Mouse (Mus musculus) kidney, adult 9 months (tissue): ENCODE measurements around the gene Pnp2.
"Not testable (repeated sequence)": the region's sequence is repeated elsewhere in the genome, so short reads cannot be mapped to it uniquely, and the experiment has no call there.

Experiments
- DNase-seq: peaks from one replicate; pipeline ENCODE4 v3.0.0; 2022

Pnp2 gene

DNA sequence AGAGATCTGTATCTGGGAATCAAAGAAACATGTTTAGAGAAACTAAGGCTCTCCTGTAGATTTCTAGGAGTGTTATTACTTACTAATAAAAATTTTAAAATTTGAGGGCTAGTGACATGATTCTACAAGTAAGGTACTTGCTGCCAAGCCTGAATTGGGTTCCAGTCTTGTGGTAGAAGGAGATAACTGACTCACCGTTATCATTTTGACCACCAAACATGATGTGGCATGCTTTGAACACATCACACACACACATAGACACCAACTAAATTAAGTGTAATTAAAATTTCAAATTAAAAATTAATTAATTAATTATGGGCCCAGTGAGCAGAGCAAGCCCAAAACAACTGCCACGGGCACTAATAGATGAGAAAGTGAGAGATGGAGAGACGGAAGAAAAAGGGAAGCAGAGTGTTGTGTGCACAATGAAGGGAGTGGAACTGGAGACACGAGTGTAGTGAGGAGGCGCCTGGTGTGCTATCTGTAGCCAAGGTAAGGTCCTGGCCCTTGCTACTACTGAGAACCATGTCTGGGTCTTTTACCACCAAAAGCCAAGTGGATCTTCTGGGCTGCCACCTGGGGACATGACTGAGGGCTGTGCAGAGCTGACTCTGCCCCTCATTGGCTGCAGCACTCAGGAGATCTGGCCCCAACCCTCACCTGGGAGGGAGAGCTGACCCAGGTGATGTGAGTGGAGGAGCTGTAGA is 2.6 kb downstream of the Pnp2 start:
- not testable (repeated sequence) for DNase-seq

- no peak for DNase-seq
Observed at GRCm38 (mm10) chr14:50968216-50968980, 12.6 kb downstream of the Pnp2 start.

GRCm38 (mm10) chr14:50969041-50969440 is 13.2 kb downstream of the Pnp2 start:
- DNase-seq = no peak

GRCm38 (mm10) chr14:50969558-50970544 is 14.1 kb downstream of the Pnp2 start:
- DNase-seq = no peak

GRCm38 (mm10) chr14:50970822-50971221 is 15.0 kb downstream of the Pnp2 start:
- DNase-seq = no peak

GRCm38 (mm10) chr14:50973054-50973453 is 17.3 kb downstream of the Pnp2 start:
- not testable (repeated sequence) for DNase-seq

GRCm38 (mm10) chr14:50973700-50974099 is 17.9 kb downstream of the Pnp2 start:
- DNase-seq = no peak

GRCm38 (mm10) chr14:50975001-50975400 is 19.2 kb downstream of the Pnp2 start:
- no peak for DNase-seq

DNA sequence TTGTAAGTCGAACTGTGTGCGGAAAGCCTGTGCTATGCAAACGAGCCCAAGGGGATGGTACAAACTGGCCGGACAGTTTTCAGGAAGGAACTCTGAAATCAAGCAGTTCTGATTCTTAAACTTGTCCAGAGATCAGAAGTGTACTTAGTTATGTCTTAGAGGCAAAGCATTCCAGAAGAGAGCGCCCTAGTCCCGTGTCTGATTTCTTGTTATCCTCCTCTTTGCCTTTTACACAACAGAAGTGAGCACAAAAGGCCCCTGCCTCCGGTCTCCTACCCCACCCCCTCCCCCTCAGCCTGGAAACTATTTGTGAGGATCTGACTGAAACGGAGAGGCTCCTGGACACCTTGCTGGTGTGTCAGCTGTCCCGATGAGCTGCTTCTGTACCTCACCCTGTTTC is 20.9 kb downstream of the Pnp2 start:
- peak; percentile 50 for DNase-seq

GRCm38 (mm10) chr14:50978451-50978850 is 22.7 kb downstream of the Pnp2 start:
- DNase-seq = not testable (repeated sequence)

DNA sequence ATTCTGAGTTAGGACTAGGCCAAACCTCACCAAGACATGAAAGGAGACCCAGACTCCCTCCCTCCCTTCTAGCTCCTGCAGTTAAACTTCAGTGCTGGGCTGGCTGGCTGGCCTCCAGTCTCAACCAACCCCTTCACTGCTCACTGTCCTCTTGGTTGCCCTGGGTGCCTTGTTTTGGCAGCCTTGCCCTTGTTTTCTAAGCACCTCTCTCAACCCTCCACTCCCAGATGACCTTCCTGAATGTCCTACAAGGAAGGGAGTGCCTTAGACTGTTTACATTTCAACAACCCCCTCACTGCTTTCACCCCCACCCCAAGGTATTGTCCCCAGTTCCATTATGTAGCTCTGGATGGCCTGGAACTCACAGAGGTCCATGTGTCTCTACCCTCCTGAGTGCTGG is 23.8 kb downstream of the Pnp2 start:
- peak; percentile 39 for DNase-seq

DNA sequence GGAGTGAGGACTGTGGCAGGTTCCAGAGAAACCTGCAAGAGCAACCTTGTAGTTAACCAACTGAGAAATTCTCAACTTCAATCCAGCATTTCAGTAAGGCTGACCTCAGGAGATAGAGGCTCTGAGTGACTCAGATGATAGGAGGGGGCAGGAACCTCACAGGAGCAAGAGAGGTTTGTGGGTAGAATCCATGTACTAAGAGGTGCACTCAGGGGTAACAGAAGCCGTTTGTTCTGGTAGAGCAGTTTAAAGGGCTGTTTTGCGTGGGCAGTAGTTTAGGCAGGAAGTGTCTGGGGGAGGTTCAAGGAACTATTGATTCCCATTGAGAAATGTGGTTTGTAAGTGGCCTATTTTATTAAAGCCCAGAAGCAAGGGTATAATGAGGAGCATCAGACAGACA is 25.4 kb downstream of the Pnp2 start:
- DNase-seq = no peak

DNA sequence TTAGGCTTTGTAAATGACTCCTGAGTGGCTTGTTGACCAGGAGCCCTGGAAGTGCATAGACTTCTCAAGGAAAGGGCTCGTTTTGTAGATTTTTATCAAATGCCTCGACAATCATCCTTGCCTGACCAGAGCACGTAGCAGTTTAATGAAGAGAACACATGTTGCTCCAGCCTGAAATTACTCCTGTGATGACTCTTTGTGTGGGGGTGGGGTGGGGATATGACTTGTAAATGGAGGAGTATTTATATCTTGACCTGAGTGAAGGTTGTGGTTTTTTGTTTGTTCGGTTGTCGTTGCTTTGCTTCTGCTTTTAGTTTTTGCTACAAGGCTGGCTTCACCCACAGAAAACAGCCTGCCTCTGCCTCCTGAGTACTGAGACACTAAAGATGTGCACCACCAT is 26.0 kb downstream of the Pnp2 start:
- DNase-seq = no peak

DNA sequence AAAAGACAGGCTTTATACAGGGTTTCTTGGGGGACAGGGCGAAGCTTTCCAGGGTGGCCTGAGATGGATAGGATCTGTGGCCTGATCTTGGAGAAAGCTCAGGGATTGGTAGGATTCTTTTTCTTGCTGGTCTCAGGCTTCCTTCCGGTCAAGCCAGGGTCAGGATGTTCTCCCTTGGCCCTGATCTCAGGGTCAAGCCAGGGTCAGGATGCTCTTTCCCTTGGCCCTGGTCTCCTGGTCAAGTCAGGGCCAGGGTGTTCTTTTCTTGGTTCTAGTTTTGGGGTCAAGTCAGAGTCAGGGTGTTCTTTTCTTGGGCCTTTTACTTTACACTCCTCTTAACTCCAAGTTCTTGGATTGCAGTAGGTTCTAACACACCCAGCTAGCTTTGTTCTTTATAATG is 31.9 kb downstream of the Pnp2 start:
- peak; percentile 65 for DNase-seq

DNA sequence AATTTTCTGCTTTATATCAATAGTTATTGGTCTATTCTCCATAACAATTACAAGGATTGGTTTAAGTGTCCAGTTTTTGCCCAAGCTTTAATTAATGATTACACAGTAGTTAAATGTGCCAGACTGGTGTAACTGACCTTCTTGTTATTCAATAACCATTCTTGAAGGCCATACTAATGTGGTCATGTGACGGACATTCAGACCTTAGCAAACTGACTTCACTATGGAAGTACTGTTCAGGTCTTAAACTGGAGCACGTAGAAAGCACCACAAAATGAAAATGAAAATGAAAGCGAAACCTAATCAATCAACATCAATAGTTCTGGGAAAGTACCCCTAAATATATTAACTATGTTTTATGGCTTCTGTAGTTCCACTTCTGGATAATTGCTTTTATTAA is 35.2 kb downstream of the Pnp2 start:
- peak; percentile 88 for DNase-seq

DNA sequence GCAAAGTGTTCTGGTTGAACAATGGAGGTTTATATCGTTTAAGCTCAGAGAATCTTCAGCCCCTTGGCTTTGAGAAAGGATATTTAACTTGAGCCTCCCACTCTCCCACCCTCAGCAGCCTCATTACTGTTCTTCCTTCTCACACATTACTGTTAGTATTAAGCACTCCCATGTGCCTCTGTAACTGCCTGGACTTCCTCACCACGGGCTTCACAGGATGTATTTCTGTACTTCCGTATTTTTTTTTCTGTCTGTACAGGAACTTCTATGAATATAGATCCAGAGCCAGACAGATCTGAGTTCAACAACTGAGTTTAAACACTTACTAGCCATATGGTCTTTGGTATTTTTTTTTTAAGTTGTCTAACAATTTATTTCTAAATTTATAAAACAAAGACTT is 41.3 kb downstream of the Pnp2 start:
- DNase-seq = no peak

GRCm38 (mm10) chr14:50997999-50998666 is 42.3 kb downstream of the Pnp2 start:
- peak; percentile 79 for DNase-seq

DNA sequence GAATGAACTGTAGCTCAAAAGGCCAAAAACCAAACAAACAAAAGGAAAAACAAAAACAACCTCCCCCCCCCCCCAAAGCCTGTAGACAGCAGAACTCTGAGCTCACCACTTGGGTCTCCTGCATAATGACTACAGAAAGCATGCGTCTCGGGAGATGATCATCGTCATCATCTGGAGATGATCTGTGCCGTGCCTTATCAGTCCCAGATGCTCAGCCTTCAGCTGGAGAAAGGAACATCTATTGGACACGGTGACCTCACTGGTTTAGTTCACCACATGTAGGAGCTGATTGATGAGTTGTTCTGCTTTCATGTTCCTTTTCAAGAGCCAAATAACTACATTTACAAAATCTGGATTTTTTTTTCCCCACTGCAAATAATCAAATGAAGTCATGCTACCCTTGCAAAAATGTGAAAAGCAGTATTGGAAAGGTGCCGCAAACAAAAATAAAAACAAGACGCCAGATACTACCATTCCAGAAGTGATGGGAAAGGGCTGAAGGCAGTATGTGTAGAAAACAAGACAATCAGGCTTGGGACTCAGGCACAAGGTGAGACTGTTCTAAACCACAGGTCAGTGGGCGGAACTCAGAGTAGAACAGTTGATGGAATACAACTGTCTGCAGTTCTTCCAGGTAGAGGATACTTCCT is 51.5 kb downstream of the Pnp2 start, which contains the start of gene Rnase10:
TSS of gene Rnase10 (plus strand) at position 600 of the 650 bp plus-strand sequence.
- no peak for DNase-seq

GRCm38 (mm10) chr14:51007914-51008713 is 52.3 kb downstream of the Pnp2 start:
- DNase-seq = peak; percentile 50

DNA sequence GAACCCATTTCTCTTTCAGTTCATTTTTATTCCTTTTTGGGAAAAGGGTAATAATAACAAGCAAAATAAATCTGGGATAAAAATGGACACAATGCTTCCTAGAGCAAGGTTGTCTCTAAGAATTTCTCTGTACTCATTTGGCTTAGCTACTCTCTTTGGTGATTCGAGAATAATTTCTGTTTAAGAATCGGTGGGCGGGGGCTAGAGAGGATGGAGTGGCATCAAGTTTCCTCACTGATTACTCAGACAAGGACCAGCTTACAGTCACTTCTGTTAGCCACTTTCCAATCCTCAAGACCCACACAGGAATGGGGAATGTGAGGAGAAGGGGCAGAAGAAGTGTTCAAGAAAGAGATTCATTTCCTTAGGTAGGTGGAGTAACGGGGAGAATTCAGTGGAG is 53.0 kb downstream of the Pnp2 start:
- DNase-seq = no peak

DNA sequence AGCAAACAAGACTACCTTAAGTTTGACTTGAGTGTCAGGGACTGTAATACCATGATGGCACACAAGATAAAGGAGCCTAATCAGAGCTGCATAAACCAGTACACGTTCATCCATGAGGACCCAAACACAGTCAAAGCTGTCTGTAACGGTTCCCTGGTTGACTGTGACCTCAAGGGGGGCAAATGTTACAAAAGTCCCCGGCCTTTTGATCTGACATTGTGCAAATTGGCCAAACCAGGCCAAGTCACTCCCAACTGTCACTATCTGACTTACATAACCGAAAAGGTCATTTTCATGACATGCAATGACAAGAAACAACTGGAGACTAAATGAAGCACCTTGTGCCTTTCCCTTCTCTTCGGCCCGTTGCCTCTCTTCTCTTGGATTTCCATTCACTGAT is 53.8 kb downstream of the Pnp2 start:
- DNase-seq = no peak
